Mouse (Mus musculus) myocyte (in vitro differentiated cells): Measurements from ENCODE around the gene Ak8. TPM values are rescaled to one million over a fixed set of nuclear protein-coding genes. Genes with fewer than 3 reads are reported as not detected.

ENCODE experiments used
- H3K27me3 ChIP-seq: one replicate; pipeline ENCODE4 v1.6.1; 2011; ENCODE audit not compliant: control insufficient read depth, insufficient read depth, insufficient read length
- H3K36me3 ChIP-seq: one replicate; pipeline ENCODE4 v1.6.1; 2011; ENCODE audit not compliant: control insufficient read depth, insufficient read depth
- H3K4me2 ChIP-seq: one replicate; pipeline ENCODE4 v1.6.1; 2011; ENCODE audit warnings: low read depth, control low read depth
- H3K4me3 ChIP-seq: one replicate; pipeline ENCODE4 v1.5.1; 2011; ENCODE audit warnings: mild to moderate bottlenecking, control low read depth, moderate library complexity
- H3K79me2 ChIP-seq: one replicate; pipeline ENCODE4 v1.6.1; 2011; ENCODE audit not compliant: control insufficient read depth, insufficient read depth
- H3ac ChIP-seq: one replicate; pipeline ENCODE4 v1.6.1; 2011; ENCODE audit not compliant: control insufficient read depth, insufficient read length
- CEBPB ChIP-seq: IDR thresholded peaks from 2 replicates; pipeline ENCODE4 v1.6.1; 2011; ENCODE audit warnings: mild to moderate bottlenecking, moderate library complexity; ENCODE audit not compliant: poor library complexity, insufficient read depth, severe bottlenecking
- E2F4 ChIP-seq: IDR thresholded peaks from one replicate; pipeline ENCODE4 v1.6.1; 2011; ENCODE audit warnings: mild to moderate bottlenecking, control low read depth, moderate library complexity; ENCODE audit not compliant: insufficient read depth
- MAX ChIP-seq: IDR thresholded peaks from one replicate; pipeline ENCODE4 v1.6.1; 2011; ENCODE audit warnings: low read depth, mild to moderate bottlenecking, control low read depth
- MYOD1 ChIP-seq, 3 experiments: IDR thresholded peaks; one replicate each; pipeline ENCODE4 v1.6.1; 2011; ENCODE audit warnings: control low read depth in 2 of 3, low read depth in 2 of 3, mild to moderate bottlenecking in 2 of 3, moderate library complexity in 1 of 3; ENCODE audit not compliant: insufficient read length in 2 of 3, control insufficient read depth in 1 of 3
- MYOG ChIP-seq, 3 experiments: IDR thresholded peaks; one replicate each; pipeline ENCODE4 v1.6.1; 2011; ENCODE audit warnings: control low read depth in 2 of 3, low read depth in 2 of 3, mild to moderate bottlenecking in 2 of 3; ENCODE audit not compliant: insufficient read length in 2 of 3, control insufficient read depth in 1 of 3, insufficient read depth in 1 of 3
- POLR2A ChIP-seq: IDR thresholded peaks from one replicate; pipeline ENCODE4 v1.6.1; 2011; ENCODE audit warnings: low read depth, mild to moderate bottlenecking, control low read depth, moderate library complexity; ENCODE audit not compliant: insufficient read length
- POLR2AphosphoS2 ChIP-seq: IDR thresholded peaks from one replicate; pipeline ENCODE4 v1.6.1; 2011; ENCODE audit warnings: low read depth, control low read depth; ENCODE audit not compliant: insufficient read length
- REST ChIP-seq: IDR thresholded peaks from one replicate; pipeline ENCODE4 v1.6.1; 2011; ENCODE audit warnings: mild to moderate bottlenecking, control low read depth, moderate library complexity; ENCODE audit not compliant: insufficient read depth, insufficient read length
- SRF ChIP-seq: IDR thresholded peaks from one replicate; pipeline ENCODE4 v1.6.1; 2011; ENCODE audit warnings: low read depth; ENCODE audit not compliant: control insufficient read depth, insufficient read length
- TCF12 ChIP-seq: IDR thresholded peaks from one replicate; pipeline ENCODE4 v1.6.1; 2011; ENCODE audit warnings: mild to moderate bottlenecking, control low read depth; ENCODE audit not compliant: poor library complexity, insufficient read depth, severe bottlenecking
- TCF3 ChIP-seq: IDR thresholded peaks from one replicate; pipeline ENCODE4 v1.6.1; 2011; ENCODE audit warnings: low read depth, control low read depth; ENCODE audit not compliant: insufficient read length
- USF1 ChIP-seq: IDR thresholded peaks from one replicate; pipeline ENCODE4 v1.6.1; 2011; ENCODE audit warnings: low read depth, mild to moderate bottlenecking, control low read depth, moderate library complexity
- polyA plus RNA-seq: library from polyadenylated mRNA; unstranded; fragments of >200 nt; fragmentation: generic; extraction: Trizol; gene quantifications from one replicate; pipeline ENCODE4 v1.2.1, GENCODE M21; 2012; ENCODE audit warnings: missing spikeins

Ak8 gene
- polyA plus RNA-seq, 1 experiment, result 0.59 TPM

DNA sequence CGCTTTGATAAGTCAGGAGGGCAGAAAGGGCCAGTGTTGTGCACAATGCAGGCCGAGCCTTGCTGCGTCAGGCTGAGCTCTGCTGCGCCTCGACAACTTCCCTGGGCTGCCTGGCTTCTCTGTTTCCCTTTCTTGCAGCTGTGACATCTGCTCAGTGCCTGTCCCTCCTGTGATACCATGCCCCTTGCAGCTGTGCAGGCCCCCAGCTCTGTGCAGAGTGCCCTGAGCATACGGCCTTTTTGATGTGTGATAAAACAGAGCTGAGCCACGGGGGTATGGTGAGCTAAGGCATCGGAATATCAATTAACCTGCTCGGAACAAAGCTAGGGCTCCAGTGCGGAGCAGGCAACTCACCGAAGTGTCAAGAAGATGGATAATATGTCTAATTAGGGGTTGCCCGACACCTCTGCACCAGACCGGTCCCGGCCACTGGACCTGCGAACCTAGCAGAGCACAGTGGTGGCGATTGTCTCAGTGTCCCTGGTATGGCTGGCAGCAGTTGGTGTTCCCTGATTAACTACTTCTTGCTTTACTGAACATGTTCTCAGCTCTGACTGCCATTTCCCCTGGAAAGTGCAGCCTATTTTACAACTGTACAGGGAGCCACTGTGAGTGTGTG lies 27.9 kb downstream of the Ak8 start:
- no peaks in the 10 kb centered on the region for H3K36me3 ChIP-seq
- H3K4me2 ChIP-seq, result no peak overlapping the region
- TF ChIP-seq MYOD1 (IDR thresholded peaks at IDR 0.05; ENCODE audit: control insufficient read depth in 1 of 3, insufficient read length in 2 of 3, low read depth in 2 of 3) (peak in 1 of 3 experiments; percentile 24), POLR2AphosphoS2 (no peak)
- no peaks in the 10 kb centered on the region for H3K79me2 ChIP-seq
- no peak overlapping the region for H3ac ChIP-seq
- peaks cover 84% of the 10 kb centered on the region for H3K27me3 ChIP-seq
- H3K4me3 ChIP-seq, result no peak overlapping the region

- Histone ChIP-seq H3K4me2 (no peak overlapping the region), H3K4me3 (no peak overlapping the region), H3K27me3 (peaks cover 84% of the 10 kb centered on the region), H3K36me3 (no peaks in the 10 kb centered on the region), H3K79me2 (no peaks in the 10 kb centered on the region), H3ac (no peak overlapping the region)
- no peak for TF ChIP-seq MAX
- no peak for TF ChIP-seq CEBPB
- TF ChIP-seq MYOG (IDR thresholded peaks at IDR 0.05; ENCODE audit: control insufficient read depth in 1 of 3, insufficient read depth in 1 of 3, insufficient read length in 2 of 3, low read depth in 2 of 3), result no peak
- TF ChIP-seq USF1, result no peak
- TF ChIP-seq SRF, result no peak
- no peak for TF ChIP-seq E2F4
- TF ChIP-seq TCF3, result no peak
- no peak for TF ChIP-seq POLR2AphosphoS2
- no peak for TF ChIP-seq TCF12
- TF ChIP-seq REST, result no peak
- no peak for TF ChIP-seq MYOD1 (IDR thresholded peaks at IDR 0.05; ENCODE audit: control insufficient read depth in 1 of 3, insufficient read length in 2 of 3, low read depth in 2 of 3)
- no peak for TF ChIP-seq POLR2A
These were observed 30.7 kb downstream of the Ak8 start for GRCm38 (mm10) chr2:28730676-28731075.

GRCm38 (mm10) chr2:28737112-28737511 lies 37.1 kb downstream of the Ak8 start:
- H3K4me2 ChIP-seq, result no peak overlapping the region
- no peaks in the 10 kb centered on the region for H3K36me3 ChIP-seq
- H3K27me3 ChIP-seq, result peaks cover 88% of the 10 kb centered on the region
- H3K4me3 ChIP-seq, result no peak overlapping the region
- H3ac ChIP-seq, result no peak overlapping the region
- TF ChIP-seq MYOG (IDR thresholded peaks at IDR 0.05; ENCODE audit: control insufficient read depth in 1 of 3, insufficient read depth in 1 of 3, insufficient read length in 2 of 3, low read depth in 2 of 3), result no peak
- TF ChIP-seq POLR2A, result no peak
- TF ChIP-seq MYOD1 (IDR thresholded peaks at IDR 0.05; ENCODE audit: control insufficient read depth in 1 of 3, insufficient read length in 2 of 3, low read depth in 2 of 3), result no peak
- TF ChIP-seq REST, result no peak
- TF ChIP-seq TCF12, result no peak
- no peak for TF ChIP-seq POLR2AphosphoS2
- TF ChIP-seq TCF3, result no peak
- no peak for TF ChIP-seq CEBPB
- no peak for TF ChIP-seq E2F4
- no peak for TF ChIP-seq USF1
- no peak for TF ChIP-seq SRF
- TF ChIP-seq MAX, result no peak
- no peaks in the 10 kb centered on the region for H3K79me2 ChIP-seq

DNA sequence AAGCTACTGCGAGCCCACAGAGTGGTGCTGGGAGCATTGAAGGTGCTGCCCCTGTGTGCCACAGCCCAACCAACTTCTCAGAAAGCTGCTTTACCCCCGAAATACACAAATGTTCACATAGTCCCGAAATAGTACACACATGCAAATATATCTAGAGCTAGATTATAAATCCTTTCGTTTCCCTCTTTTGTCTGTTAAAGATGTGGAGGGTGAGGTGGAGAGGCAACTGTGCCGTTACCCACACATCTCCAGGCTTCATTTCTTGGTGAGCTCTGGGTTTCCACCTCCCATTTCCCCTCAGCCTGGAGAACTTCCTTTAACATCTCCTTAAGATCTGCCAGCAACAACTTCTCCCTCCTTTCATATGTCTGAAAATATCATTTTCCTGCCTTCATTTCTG lies 40.2 kb downstream of the Ak8 start:
- H3K4me3 ChIP-seq, result no peak overlapping the region
- no peak overlapping the region for H3K4me2 ChIP-seq
- peaks cover 90% of the 10 kb centered on the region for H3K27me3 ChIP-seq
- no peak overlapping the region for H3ac ChIP-seq
- TF ChIP-seq USF1 (no peak), TCF3 (no peak), REST (no peak), CEBPB (no peak)
- no peaks in the 10 kb centered on the region for H3K36me3 ChIP-seq
- H3K79me2 ChIP-seq, result no peaks in the 10 kb centered on the region

- H3K27me3 ChIP-seq, result peaks cover 87% of the 10 kb centered on the region
- H3K36me3 ChIP-seq, result no peaks in the 10 kb centered on the region
- H3K4me3 ChIP-seq, result no peak overlapping the region
- TF ChIP-seq TCF3 (no peak), USF1 (no peak), SRF (no peak), POLR2AphosphoS2 (no peak)
- H3K4me2 ChIP-seq, result no peak overlapping the region
- no peak overlapping the region for H3ac ChIP-seq
- H3K79me2 ChIP-seq, result no peaks in the 10 kb centered on the region
These were observed 42.7 kb downstream of the Ak8 start for GRCm38 (mm10) chr2:28742701-28743100.
